Comparison of ENCODE assay signal across 24 mouse cellular contexts in genomic region chr5:149658741-149659413, GRCm38 (mm10). TPM values are rescaled to one million over a fixed set of nuclear protein-coding genes. Genes with fewer than 3 reads are reported as not detected.
A peak's percentile ranks its signal among the peaks of the same experiment; 100 is the strongest.
DNase-seq lines count a peak whose midpoint lies in the region; ATAC-seq and TF ChIP-seq lines count a peak whose summit lies in the region.
"Had no signal": no experiment of that assay in that cellular context is flagged by ENCODE, and none has a peak within 500 bp of the region (broad histone marks: within the 10 kb centered on the region; RNA-seq: fewer than 3 reads in every experiment).

No protein-coding gene starts in this region.

- peak; percentile 62 for DNase-seq in MEL (ENCODE audit: low read depth, low spot score)
- peak; percentile 57 for DNase-seq in ZHBTc4 (ENCODE audit: low read depth, low spot score)
- DNase-seq in left cerebral cortex, postnatal 25 days (ENCODE audit: low spot score in 2 of 2), result no peak
- no peak for DNase-seq in layer of hippocampus, postnatal 10 days (ENCODE audit: low spot score in 2 of 2)
- DNase-seq: adrenal gland, adult 2 months; adrenal gland, postnatal 25 days; cerebellum, adult 18-20 months; cerebellum, adult 9-10 months; cerebellum, postnatal 14 days; gastrocnemius, postnatal 10 days; gastrocnemius, postnatal 36 days; heart, adult 2 months; heart, postnatal 14 days; heart, postnatal 4 days had no signal

- TF ChIP-seq RAD21 in MEL (IDR thresholded peaks at IDR 0.05; ENCODE audit: low read depth, low read length), result no peak

- H3K9me3 ChIP-seq in hindbrain, embryonic 12.5 days (replicated peaks), result no peaks in the 10 kb centered on the region; the same call in 1 of the 2 replicates
- 0 out of 2 replicates have a peak, but pooled peaks cover 4% of the 10 kb centered on the region for H3K9me3 ChIP-seq in hindbrain, embryonic 13.5 days
- peaks cover 6% of the 10 kb centered on the region for H3K9me3 ChIP-seq in ES-Bruce4 (replicated peaks; ENCODE audit: control insufficient read depth, insufficient read depth, low read length, poor library complexity, severe bottlenecking)
- H3K9me3 ChIP-seq in MEL (replicated peaks; ENCODE audit: insufficient read depth, low read length), result no peaks in the 10 kb centered on the region
- H3K9me3 ChIP-seq: heart, embryonic 10.5 days; intestine, embryonic 15.5 days had no signal

- TF ChIP-seq POLR2A in ES-Bruce4 (IDR thresholded peaks at IDR 0.05; ENCODE audit: insufficient read depth, low read length) (no peak), MEL (IDR thresholded peaks at IDR 0.05; ENCODE audit: control insufficient read depth in 1 of 2, insufficient read depth in 1 of 2, low read depth in 1 of 2, low read length in 2 of 2, poor library complexity in 1 of 2) (no peak)

- H3K4me3 ChIP-seq in hindbrain, embryonic 12.5 days, result no peak overlapping the region
- no peak overlapping the region for H3K4me3 ChIP-seq in hindbrain, embryonic 13.5 days
- H3K4me3 ChIP-seq in ES-Bruce4 (ENCODE audit: low read depth, low read length), result no peak overlapping the region
- peak overlapping the region; percentile 12 to 47; a peak in 3 of 4 replicates for H3K4me3 ChIP-seq in MEL (ENCODE audit: control insufficient read depth in 1 of 2, insufficient read depth in 1 of 2, low read depth in 2 of 2, low read length in 2 of 2)
- H3K4me3 ChIP-seq: forebrain, embryonic 10.5 days; forebrain, embryonic 13.5 days; heart, adult 2 months; heart, embryonic 10.5 days; heart, embryonic 13.5 days; intestine, embryonic 15.5 days had no signal

- TF ChIP-seq CTCF in ES-Bruce4 (IDR thresholded peaks at IDR 0.05; ENCODE audit: low read depth, low read length) (no peak), MEL (IDR thresholded peaks at IDR 0.05 in 2 of 3, conservative IDR thresholded peaks at IDR 0.05 in 1 of 3; ENCODE audit: control insufficient read depth in 1 of 3, insufficient read depth in 1 of 3, low read depth in 2 of 3, low read length in 3 of 3, poor library complexity in 1 of 3, severe bottlenecking in 1 of 3) (no peak)

- no peaks in the 10 kb centered on the region for H3K79me2 ChIP-seq in MEL (ENCODE audit: control insufficient read depth, insufficient read depth, low read length, poor library complexity)

- 62% methylated on average over 9 of the region's 9 CpGs for WGBS in hindbrain, embryonic 12.5 days
- 65% methylated on average over 9 of the region's 9 CpGs for WGBS in hindbrain, embryonic 13.5 days

- TF ChIP-seq EP300 in ES-Bruce4 (IDR thresholded peaks at IDR 0.05; ENCODE audit: insufficient read depth, low read depth, low read length) (no peak), MEL (IDR thresholded peaks at IDR 0.05; ENCODE audit: low read depth in 1 of 2, low read length in 2 of 2) (no peak)

- H3K27me3 ChIP-seq in hindbrain, embryonic 12.5 days, result no peaks in the 10 kb centered on the region
- H3K27me3 ChIP-seq in hindbrain, embryonic 13.5 days, result no peaks in the 10 kb centered on the region
- H3K27me3 ChIP-seq in ES-Bruce4 (ENCODE audit: control insufficient read depth, insufficient read depth, low read length, poor library complexity, severe bottlenecking) (no peaks in the 10 kb centered on the region), MEL (ENCODE audit: control insufficient read depth in 1 of 2, insufficient read depth in 2 of 2, low read length in 2 of 2) (no peaks in the 10 kb centered on the region)
- H3K27me3 ChIP-seq: forebrain, embryonic 13.5 days; heart, embryonic 13.5 days; intestine, embryonic 15.5 days had no signal

- H3K4me2 ChIP-seq in hindbrain, embryonic 12.5 days (replicated peaks), result no peak overlapping the region
- H3K4me2 ChIP-seq in hindbrain, embryonic 13.5 days, result no peak overlapping the region
- H3K4me2 ChIP-seq: forebrain, embryonic 13.5 days; heart, embryonic 13.5 days; intestine, embryonic 15.5 days had no signal

- H3K4me1 ChIP-seq in hindbrain, embryonic 12.5 days, result peaks cover 7% of the 10 kb centered on the region; the same call in 1 of the 2 replicates
- 0 out of 2 replicates have a peak, but pooled peaks cover 3% of the 10 kb centered on the region for H3K4me1 ChIP-seq in hindbrain, embryonic 13.5 days (replicated peaks)
- H3K4me1 ChIP-seq in ES-Bruce4 (ENCODE audit: control insufficient read depth, insufficient read depth, low read length) (peaks cover 3% of the 10 kb centered on the region), MEL (ENCODE audit: control insufficient read depth in 1 of 2, insufficient read depth in 2 of 2, low read length in 2 of 2) (peaks cover 2 to 16% of the 10 kb centered on the region in 2 experiments; a peak in 3 of 4 replicates)
- H3K4me1 ChIP-seq: forebrain, embryonic 13.5 days; heart, embryonic 13.5 days; intestine, embryonic 15.5 days had no signal

- intact Hi-C loops in left cerebral cortex, postnatal 25 days (cut with DNase I), result no loop called here

- no peaks in the 10 kb centered on the region for H3K36me3 ChIP-seq in hindbrain, embryonic 12.5 days
- no peaks in the 10 kb centered on the region for H3K36me3 ChIP-seq in hindbrain, embryonic 13.5 days
- H3K36me3 ChIP-seq in ES-Bruce4 (ENCODE audit: control insufficient read depth, insufficient read depth, low read length, poor library complexity, severe bottlenecking), result no peaks in the 10 kb centered on the region
- H3K36me3 ChIP-seq in MEL (ENCODE audit: control insufficient read depth in 1 of 2, insufficient read depth in 2 of 2, low read length in 2 of 2), result peaks cover 0 to 12% of the 10 kb centered on the region in 2 experiments; a peak in 2 of 4 replicates
- H3K36me3 ChIP-seq: forebrain, embryonic 10.5 days; heart, embryonic 10.5 days; heart, embryonic 13.5 days; intestine, embryonic 15.5 days had no signal

- 0 out of 2 replicates have a peak, but pooled peaks have one; percentile 46 for ATAC-seq in hindbrain, embryonic 12.5 days (ENCODE audit: low FRiP score)
- no peak for ATAC-seq in hindbrain, embryonic 13.5 days (ENCODE audit: low FRiP score)
- ATAC-seq: forebrain, embryonic 13.5 days; forebrain, embryonic 16.5 days; hindbrain, embryonic 16.5 days; intestine, embryonic 15.5 days had no signal

- no peak overlapping the region for H3K27ac ChIP-seq in hindbrain, embryonic 12.5 days
- no peak overlapping the region for H3K27ac ChIP-seq in hindbrain, embryonic 13.5 days
- no peak overlapping the region; the same call in 1 of the 2 replicates for H3K27ac ChIP-seq in ES-Bruce4 (ENCODE audit: insufficient read depth, low read length)
- peak overlapping the region; percentile 55 for H3K27ac ChIP-seq in MEL (ENCODE audit: control insufficient read depth, low read depth, low read length)
- H3K27ac ChIP-seq: forebrain, embryonic 10.5 days; forebrain, embryonic 13.5 days; heart, adult 2 months; heart, embryonic 10.5 days; heart, embryonic 13.5 days; intestine, embryonic 15.5 days had no signal

- H3K9ac ChIP-seq in hindbrain, embryonic 12.5 days, result no peak overlapping the region
- no peak overlapping the region for H3K9ac ChIP-seq in hindbrain, embryonic 13.5 days
- H3K9ac ChIP-seq in ES-Bruce4 (ENCODE audit: low read depth, poor library complexity, severe bottlenecking) (peak overlapping the region; percentile 29; the same call in 1 of the 2 replicates), MEL (ENCODE audit: control insufficient read depth, low read depth, low read length, poor library complexity, severe bottlenecking) (peak overlapping the region; percentile 57)
- H3K9ac ChIP-seq: forebrain, embryonic 13.5 days; heart, embryonic 13.5 days; intestine, embryonic 15.5 days had no signal

TF ChIP-seq in MEL, 35 proteins besides CTCF, POLR2A, EP300 and RAD21 (continues in another document):
- TF ChIP-seq UBTF (IDR thresholded peaks at IDR 0.05; ENCODE audit: borderline replicate concordance, insufficient read depth, low read depth, low read length) (no peak), GATA1 (IDR thresholded peaks at IDR 0.05; ENCODE audit: low read depth, low read length) (no peak), CHD2 (IDR thresholded peaks at IDR 0.05; ENCODE audit: low read length) (no peak), ZC3H11A (IDR thresholded peaks at IDR 0.05; ENCODE audit: low read depth, low read length) (no peak), KAT2A (conservative IDR thresholded peaks at IDR 0.05; ENCODE audit: low read depth, low read length) (no peak), RCOR1 (IDR thresholded peaks at IDR 0.05; ENCODE audit: low read depth, low read length) (no peak), MXI1 (IDR thresholded peaks at IDR 0.05; ENCODE audit: low read depth, low read length) (peak; percentile 51; the same call in 1 of the 2 replicates), CHD1 (IDR thresholded peaks at IDR 0.05; ENCODE audit: low read depth, low read length) (no peak), TBP (IDR thresholded peaks at IDR 0.05; ENCODE audit: low read depth, low read length) (no peak), JUND (IDR thresholded peaks at IDR 0.05; ENCODE audit: low read depth, low read length) (peak; percentile 37; the same call in 1 of the 2 replicates), MYB (IDR thresholded peaks at IDR 0.05; ENCODE audit: low read depth, low read length) (no peak), MYC (IDR thresholded peaks at IDR 0.05; ENCODE audit: low read depth, low read length) (peak; percentile 68; the same call in 1 of the 2 replicates), MAFK (IDR thresholded peaks at IDR 0.05; ENCODE audit: borderline replicate concordance, low read depth, low read length) (no peak), SMC3 (IDR thresholded peaks at IDR 0.05; ENCODE audit: low read depth, low read length) (no peak), ELF1 (IDR thresholded peaks at IDR 0.05; ENCODE audit: low read depth, low read length) (no peak)

RNA-seq across cellular contexts. Expression of gene B3glct, which starts 19.2 kb away (rescaled TPM):
- polyA plus RNA-seq in hindbrain, embryonic 12.5 days (2016; fragmentation: Nextera tagmentation; extraction: Ambion mirVana), result 14.8 and 16.3 TPM in 2 replicates
- 10.7 and 12.2 TPM in 2 replicates for polyA plus RNA-seq in hindbrain, embryonic 13.5 days (2015; fragmentation: Nextera tagmentation; extraction: Ambion mirVana)
- 14.2 and 18.5 TPM in 2 replicates for polyA plus RNA-seq in ES-Bruce4 (2011; ENCODE audit: insufficient read depth, insufficient read length, low read depth, missing spikeins)
- total RNA-seq in MEL (2012; rRNA removed), result 9.1 and 14.2 TPM in 2 replicates
- polyA plus RNA-seq in MEL (2012; ENCODE audit: insufficient read depth in 1 of 2, insufficient read length in 2 of 2, low read depth in 1 of 2, low replicate concordance in 2 of 2, missing spikeins in 1 of 2), result 10 to 100 TPM in 1 of 2 experiments, not detected in 1; 12.1 TPM
- total RNA-seq in left cerebral cortex, postnatal 25 days (2021), result 10 to 100 TPM; 14.8 to 16.3 TPM
- total RNA-seq in layer of hippocampus, postnatal 10 days (2021), result 10 to 100 TPM; 19.7 to 24.4 TPM

RNA-seq across cellular contexts. Expression of gene Hsph1, which starts 22.7 kb away (rescaled TPM):
- polyA plus RNA-seq in hindbrain, embryonic 12.5 days (2016; fragmentation: Nextera tagmentation; extraction: Ambion mirVana), result 93.9 and 95.3 TPM in 2 replicates
- polyA plus RNA-seq in hindbrain, embryonic 13.5 days (2015; fragmentation: Nextera tagmentation; extraction: Ambion mirVana), result 83.7 and 92.0 TPM in 2 replicates
- polyA plus RNA-seq in ES-Bruce4 (2011; ENCODE audit: insufficient read depth, insufficient read length, low read depth, missing spikeins), result 154 and 163 TPM in 2 replicates
- 170 and 176 TPM in 2 replicates for total RNA-seq in MEL (2012; rRNA removed)
- polyA plus RNA-seq in MEL (2012; ENCODE audit: insufficient read depth in 1 of 2, insufficient read length in 2 of 2, low read depth in 1 of 2, low replicate concordance in 2 of 2, missing spikeins in 1 of 2), result 100 to 1,000 TPM; 300 to 388 TPM
- total RNA-seq in left cerebral cortex, postnatal 25 days (2021), result 100 to 1,000 TPM; 388 to 390 TPM
- 100 to 1,000 TPM; 182 to 208 TPM for total RNA-seq in layer of hippocampus, postnatal 10 days (2021)

Comparison
In these comparisons a context has a peak if more than half of its experiments do, and no peak if none do; other contexts are left out.
1. H3K4me3 ChIP-seq: peak in MEL (2 of 2); none in hindbrain, embryonic 12.5 days (single experiment), hindbrain, embryonic 13.5 days (single experiment) and ES-Bruce4 (single experiment).
2. H3K9ac ChIP-seq: peak in ES-Bruce4 (single experiment) and MEL (single experiment); none in hindbrain, embryonic 12.5 days (single experiment) and hindbrain, embryonic 13.5 days (single experiment).
3. DNase-seq: peak in MEL (single experiment) and ZHBTc4 (single experiment); none in left cerebral cortex, postnatal 25 days (0 of 2) and layer of hippocampus, postnatal 10 days (0 of 2).